Mouse (Mus musculus): ENCODE measurements around the gene Cntrob.
A peak's percentile ranks its signal among the peaks of the same experiment; 100 is the strongest.

The Cntrob gene

DNA sequence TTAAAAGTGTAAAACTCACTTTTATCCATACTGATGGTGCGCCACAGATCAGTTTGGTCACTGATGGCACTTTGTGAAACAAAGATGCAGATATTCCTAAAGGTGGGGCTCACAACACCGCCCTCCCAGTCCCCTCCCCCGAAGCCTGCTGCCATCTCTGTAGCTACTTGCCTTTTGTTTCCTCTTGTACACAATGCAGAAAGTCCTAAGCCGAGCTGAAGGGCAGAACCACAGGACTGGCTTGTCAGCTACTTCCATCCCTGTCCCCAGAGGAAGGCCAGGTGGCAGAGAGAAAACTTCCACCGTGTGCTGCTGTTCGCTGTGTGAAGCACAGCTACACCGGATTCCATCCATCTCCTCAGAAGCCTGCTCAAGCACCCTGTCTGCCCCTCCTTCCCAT lies 25.3 kb downstream of the Cntrob start:
- DNase-seq (ENCODE audit: low spot score) = no peak

DNA sequence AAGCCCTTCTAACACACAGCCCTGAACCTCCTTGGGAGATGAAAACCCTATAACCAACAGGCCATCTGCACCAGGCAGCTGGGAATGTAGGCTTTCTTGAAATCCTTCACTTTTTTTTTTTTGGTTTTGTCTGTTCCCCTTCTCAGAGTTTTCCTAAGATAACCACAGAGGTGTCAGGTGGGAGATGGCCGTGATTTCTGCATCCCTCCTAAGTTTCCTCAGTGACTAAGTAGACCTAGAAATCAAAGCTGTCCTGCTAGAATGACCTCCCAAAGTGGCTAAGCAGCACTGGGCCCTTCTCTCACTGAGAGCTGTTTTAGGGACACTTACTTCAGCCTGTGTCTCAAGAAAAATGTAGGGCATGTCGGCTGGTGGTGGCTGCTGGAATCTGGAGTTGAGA lies 25.8 kb downstream of the Cntrob start:
- no peak for DNase-seq (ENCODE audit: low spot score)

GRCm38 (mm10) chr11:69295286-69295685 lies 28.3 kb downstream of the Cntrob start:
- no peak for DNase-seq (ENCODE audit: low spot score)

DNA sequence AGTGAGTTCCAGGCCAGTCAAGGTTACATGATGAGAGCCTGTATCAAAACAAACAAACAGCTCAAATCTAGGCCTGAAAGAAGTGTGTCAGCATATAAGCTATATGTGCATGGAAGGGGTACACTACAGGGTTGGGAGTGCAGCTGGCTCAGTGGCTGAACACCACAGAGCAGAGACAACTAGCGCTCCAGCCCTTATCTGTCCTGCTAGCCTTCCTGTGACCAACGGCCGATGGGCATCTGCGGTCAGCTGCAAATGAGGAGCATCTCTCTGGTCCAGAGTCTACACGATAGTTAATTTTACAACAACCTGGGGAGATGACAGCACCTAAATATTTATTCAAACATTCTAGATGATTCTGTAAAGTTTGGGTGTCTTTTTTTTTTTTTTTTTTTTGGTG lies 32.5 kb downstream of the Cntrob start:
- no peak for DNase-seq (ENCODE audit: low spot score)

DNA sequence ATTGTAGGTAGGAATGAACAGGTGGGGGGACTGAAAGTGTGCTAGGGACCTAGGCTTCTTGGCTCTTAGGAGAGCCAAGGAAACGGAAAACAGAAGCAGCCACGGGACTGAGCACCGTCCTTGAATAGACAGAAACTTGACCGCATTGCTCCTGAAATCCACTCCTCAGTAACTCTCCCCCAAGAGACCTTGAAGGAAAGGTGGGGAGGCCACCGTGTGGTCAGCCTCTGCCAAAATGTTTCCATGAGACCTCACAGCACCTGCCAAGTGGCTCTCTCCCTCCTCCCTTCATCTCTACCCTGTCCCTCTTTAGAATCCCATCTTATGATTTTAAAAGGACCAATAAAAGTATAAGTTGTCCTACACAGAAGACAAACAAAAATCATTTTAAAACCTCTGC lies 46.3 kb downstream of the Cntrob start:
- DNase-seq (ENCODE audit: low spot score) = no peak

DNA sequence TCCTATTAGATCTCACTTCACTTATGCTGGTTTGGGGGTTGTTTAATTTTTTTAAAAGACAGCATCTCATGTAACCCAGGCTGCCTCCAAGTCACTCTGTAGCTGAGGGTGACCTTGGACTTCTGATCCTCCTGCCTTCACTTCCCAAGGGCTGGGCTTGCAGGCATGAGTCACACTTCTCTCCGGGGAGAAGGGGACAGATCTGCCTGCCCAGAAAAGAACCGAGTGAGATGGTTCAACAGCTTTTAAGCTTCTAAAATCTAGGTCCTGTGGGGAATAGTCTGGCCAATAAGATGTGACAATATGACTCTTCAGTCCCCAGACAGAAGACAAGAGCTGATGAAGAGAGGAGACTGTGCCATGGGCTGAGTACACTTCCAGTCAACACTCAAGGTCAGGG lies 47.5 kb downstream of the Cntrob start:
- no peak for DNase-seq (ENCODE audit: low spot score)

GRCm38 (mm10) chr11:69275650-69276049 lies 47.9 kb downstream of the Cntrob start:
- no peak for DNase-seq (ENCODE audit: low spot score)

DNA sequence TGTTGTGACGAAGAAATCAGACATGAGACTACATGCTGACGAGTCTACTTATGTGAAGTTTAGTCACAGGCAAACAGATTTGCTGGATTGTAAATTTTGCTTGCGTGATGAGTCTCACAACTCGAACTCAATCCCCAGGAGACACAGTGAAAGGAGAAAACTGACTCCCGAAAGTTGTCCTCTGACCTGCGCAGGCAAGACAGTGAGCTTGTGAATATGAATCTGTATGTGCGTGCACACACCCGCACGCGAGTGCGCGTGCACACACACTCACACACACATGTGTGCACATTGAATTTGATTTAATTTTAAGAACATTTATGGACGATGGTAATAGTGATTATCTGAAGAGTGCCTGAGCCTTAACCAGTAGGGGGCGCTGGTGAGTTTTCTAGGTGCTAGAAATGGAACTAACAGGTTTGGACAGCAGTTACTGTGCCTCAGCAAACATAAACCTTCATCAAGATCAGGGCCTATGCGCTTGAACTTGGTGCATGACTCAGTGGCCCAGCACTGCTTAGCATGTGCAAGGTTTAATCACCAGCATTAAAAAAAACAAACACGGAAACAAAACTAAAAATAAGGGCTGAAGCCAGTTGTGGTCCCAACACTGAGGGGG lies 51.3 kb downstream of the Cntrob start:
- DNase-seq (ENCODE audit: low spot score) = peak; percentile 80

DNA sequence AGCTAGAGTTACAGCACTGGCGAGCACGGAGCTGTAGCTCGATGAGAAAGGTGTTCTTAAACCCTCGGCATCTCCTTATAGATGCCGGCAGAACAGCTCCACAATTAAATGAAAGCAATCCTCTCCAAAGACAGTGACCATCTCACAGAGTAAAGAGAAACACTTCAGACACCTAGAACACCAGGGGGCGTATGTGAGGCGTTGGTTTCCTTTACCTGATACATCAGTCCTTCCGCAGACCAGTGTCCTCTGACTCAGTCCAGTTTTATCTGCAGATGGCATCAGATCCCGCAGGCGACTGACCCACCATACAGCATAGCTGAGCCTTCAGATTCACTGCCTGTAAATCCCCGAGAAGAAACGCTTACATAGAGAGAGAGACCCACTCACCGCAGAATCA lies 54.0 kb downstream of the Cntrob start:
- peak; percentile 82 for DNase-seq (ENCODE audit: low spot score)

DNA sequence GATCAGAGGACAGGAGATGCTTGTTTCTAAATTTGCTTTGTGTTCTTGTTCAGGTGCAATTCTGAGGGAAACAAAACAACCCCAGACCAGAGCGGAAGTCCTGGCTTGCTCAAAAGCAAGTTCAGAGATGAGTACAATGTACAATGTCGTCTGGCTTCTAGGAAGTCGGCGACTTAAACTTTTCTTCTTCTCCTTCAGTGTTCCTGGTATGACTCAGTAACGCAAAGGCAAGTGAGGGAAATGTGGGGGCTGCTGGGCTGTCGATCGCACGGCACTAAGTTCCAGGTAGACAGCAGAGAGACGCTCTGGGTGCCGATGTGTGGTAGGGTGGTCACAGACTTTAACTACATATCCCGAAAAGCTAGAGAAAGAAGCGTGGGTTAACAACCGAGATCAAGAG lies 55.5 kb downstream of the Cntrob start:
- no peak for DNase-seq (ENCODE audit: low spot score)

- peak; percentile 75 for DNase-seq (ENCODE audit: low spot score)
Measured at GRCm38 (mm10) chr11:69267341-69267740, 56.2 kb downstream of the Cntrob start.

- peak; percentile 62 for DNase-seq (ENCODE audit: low spot score)
Measured at GRCm38 (mm10) chr11:69266253-69266652, 57.3 kb downstream of the Cntrob start.

- DNase-seq (ENCODE audit: low spot score) = no peak
Measured at GRCm38 (mm10) chr11:69265410-69265809, 58.2 kb downstream of the Cntrob start.

GRCm38 (mm10) chr11:69264276-69264675 lies 59.3 kb downstream of the Cntrob start:
- no peak for DNase-seq (ENCODE audit: low spot score)

DNA sequence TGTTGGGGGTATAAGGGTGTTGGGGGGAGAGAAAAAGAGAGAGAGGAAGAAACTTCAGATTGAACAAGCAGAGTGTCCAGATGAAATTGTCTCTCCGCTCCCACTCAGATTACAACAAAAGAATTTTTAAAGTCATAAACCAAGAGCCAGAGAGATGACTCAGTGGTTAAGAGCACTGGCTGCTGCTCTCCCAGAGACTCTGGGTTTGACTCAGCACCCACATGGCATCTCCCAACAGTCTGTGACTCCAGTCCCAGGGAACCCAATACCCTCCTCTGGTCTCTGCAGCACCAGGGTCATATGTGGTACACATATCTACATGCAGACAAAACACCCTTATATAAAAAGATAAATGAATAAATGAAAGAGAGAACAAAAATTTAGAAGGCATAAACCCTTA lies 63.5 kb downstream of the Cntrob start:
- DNase-seq (ENCODE audit: low spot score) = no peak

DNA sequence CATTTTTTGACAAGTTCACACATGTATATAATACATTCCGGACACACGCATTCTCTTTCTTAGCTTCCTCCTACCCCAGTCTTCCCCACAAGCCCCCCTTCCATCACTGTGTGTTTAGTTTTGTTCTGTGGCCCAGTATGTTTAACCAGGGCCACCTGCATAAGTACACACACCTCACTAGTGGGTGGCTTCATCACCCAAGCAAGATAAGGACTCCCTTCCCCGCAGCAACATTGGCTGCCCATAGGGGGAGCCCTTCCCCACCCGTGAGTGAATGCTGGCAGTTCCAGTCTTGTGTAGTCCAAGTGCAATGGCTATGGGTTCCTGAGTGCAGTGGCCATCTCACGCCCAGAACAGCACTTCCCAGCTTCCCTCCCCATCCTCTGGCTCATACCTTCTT lies 65.3 kb downstream of the Cntrob start:
- peak; percentile 49 for DNase-seq (ENCODE audit: low spot score)

DNA sequence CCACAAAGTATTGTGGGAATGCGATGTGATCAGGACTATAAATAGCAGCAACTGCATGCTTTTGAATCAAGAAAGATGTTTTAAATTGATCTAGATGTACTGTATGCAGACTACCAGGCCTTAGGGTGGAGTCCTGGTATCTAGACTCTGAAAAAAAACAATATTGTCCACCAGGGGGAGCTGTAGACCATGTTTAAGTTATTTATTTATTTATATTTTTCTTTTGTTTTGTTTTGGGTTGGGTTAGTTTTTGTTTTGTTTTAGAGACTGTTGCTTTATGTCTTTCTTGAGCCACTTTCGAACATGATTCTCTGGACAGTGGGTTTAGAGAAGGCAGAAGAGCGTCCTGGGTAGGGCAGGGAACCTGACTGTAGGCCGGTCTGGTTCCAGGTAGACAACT lies 65.8 kb downstream of the Cntrob start:
- peak; percentile 75 for DNase-seq (ENCODE audit: low spot score)

- DNase-seq (ENCODE audit: low spot score) = no peak
Measured at GRCm38 (mm10) chr11:69257072-69257471, 66.5 kb downstream of the Cntrob start.

DNA sequence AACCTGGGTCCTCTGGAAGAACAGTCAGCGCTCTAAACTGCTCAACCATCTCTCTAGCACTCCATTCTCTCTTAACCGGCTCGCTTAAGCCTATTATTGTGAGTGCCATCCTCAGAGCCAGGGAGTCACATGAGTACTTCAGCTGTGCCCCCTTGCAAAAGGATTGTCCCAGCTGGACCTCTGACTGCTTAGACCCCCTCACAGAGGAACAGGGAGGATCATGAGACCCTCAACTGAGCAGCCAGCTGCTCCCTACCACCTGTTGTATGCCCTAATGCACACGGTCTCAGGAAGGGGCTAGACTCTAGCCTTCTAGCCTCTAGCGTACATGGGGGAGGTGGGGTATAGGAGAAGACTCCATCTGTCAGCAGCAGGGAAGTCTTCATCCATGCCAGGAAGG lies 68.8 kb downstream of the Cntrob start:
- DNase-seq (ENCODE audit: low spot score) = no peak

- DNase-seq (ENCODE audit: low spot score) = no peak
Measured at GRCm38 (mm10) chr11:69253131-69253530, 70.4 kb downstream of the Cntrob start.

DNA sequence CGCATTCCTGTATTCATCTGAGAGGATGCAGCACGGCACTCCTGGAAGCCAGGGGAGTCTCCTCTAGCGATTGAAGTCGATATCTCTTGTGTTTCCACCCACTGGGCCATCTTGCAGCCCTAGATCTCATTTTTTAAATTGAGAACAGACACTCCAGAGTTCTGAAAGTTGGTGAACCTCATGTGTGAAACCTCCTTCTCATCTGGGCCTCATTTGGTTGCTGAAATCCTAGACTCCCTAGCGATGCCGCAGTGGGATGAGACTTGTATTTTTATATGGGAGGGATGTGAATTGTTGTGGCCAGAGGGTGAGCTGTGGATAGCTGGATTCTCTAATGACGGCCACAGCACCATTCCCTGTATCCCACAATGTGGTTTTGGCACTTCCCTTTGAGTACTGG lies 71.6 kb downstream of the Cntrob start:
- DNase-seq (ENCODE audit: low spot score) = no peak

GRCm38 (mm10) chr11:69251135-69251842 lies 72.3 kb downstream of the Cntrob start:
- no peak for DNase-seq (ENCODE audit: low spot score)

DNA sequence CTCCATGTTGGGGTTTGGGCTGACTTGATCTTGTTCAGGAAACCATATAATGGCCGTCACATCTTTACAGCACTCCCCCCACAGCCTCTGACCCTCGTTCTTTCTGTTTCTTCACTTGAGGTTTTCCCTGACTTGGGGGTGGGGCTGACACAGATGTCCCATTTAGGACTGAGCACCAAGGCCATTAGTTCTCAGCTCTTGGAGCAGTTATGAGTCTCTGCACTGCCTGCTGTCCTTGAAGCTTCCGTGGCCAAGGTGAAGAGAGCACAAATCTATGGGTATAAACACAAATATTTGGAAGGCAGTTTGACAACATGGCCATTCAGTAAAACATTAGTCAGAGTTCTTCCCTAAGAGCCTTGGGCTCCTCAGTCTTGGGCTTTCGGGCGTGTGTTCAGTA lies 73.5 kb downstream of the Cntrob start:
- DNase-seq (ENCODE audit: low spot score) = no peak
